Mouse (Mus musculus) c-Kit-negative CD71-positive TER-119-positive erythroid progenitor cells, embryonic 14.5 days (primary cell): Measurements from ENCODE around the gene Stfa3.
A peak's percentile ranks its signal among the peaks of the same experiment; 100 is the strongest.
"Not testable (repeated sequence)": the region's sequence is repeated elsewhere in the genome, so short reads cannot be mapped to it uniquely, and the experiment has no call there.

Experiments
- DNase-seq: peaks from one replicate; pipeline ENCODE4 v3.0.0-alpha.2; 2013; ENCODE audit warnings: low read depth, low spot score

Gene Stfa3

GRCm38 (mm10) chr16:36455342-36455802, at the start of gene Stfa3:
Gene Stfa3 (minus strand): TSS chr16:36455392.
- no peak for DNase-seq

GRCm38 (mm10) chr16:36502286-36502685, 47.1 kb upstream of the Stfa3 start:
- no peak for DNase-seq

- DNase-seq = no peak
Observed at GRCm38 (mm10) chr16:36492420-36492819, 37.2 kb upstream of the Stfa3 start.

GRCm38 (mm10) chr16:36476866-36477265, 21.7 kb upstream of the Stfa3 start:
- DNase-seq = no peak

GRCm38 (mm10) chr16:36475530-36475929, 20.3 kb upstream of the Stfa3 start:
- DNase-seq = no peak

- no peak for DNase-seq
Observed at GRCm38 (mm10) chr16:36474849-36475248, 19.7 kb upstream of the Stfa3 start.

GRCm38 (mm10) chr16:36473217-36474216, 18.3 kb upstream of the Stfa3 start:
- no peak for DNase-seq

GRCm38 (mm10) chr16:36471066-36471633, 16.0 kb upstream of the Stfa3 start:
- no peak for DNase-seq

GRCm38 (mm10) chr16:36469955-36470478, 14.8 kb upstream of the Stfa3 start:
- DNase-seq = peak; percentile 11

GRCm38 (mm10) chr16:36469367-36469766, 14.2 kb upstream of the Stfa3 start:
- DNase-seq = no peak

GRCm38 (mm10) chr16:36468862-36469261, 13.7 kb upstream of the Stfa3 start:
- DNase-seq = peak; percentile 8

GRCm38 (mm10) chr16:36467936-36468335, 12.7 kb upstream of the Stfa3 start:
- no peak for DNase-seq

GRCm38 (mm10) chr16:36465436-36465835, 10.2 kb upstream of the Stfa3 start:
- no peak for DNase-seq

- no peak for DNase-seq
Observed at GRCm38 (mm10) chr16:36464076-36464475, 8.9 kb upstream of the Stfa3 start.

GRCm38 (mm10) chr16:36460426-36460825, 5.2 kb upstream of the Stfa3 start:
- DNase-seq = no peak

GRCm38 (mm10) chr16:36420979-36421378, 34.2 kb downstream of the Stfa3 start:
- not testable (repeated sequence) for DNase-seq

GRCm38 (mm10) chr16:36408357-36408756, 46.8 kb downstream of the Stfa3 start, which contains the start of gene Stfa2:
Gene Stfa2 (minus strand): TSS chr16:36408457.
- no peak for DNase-seq
